In the genomic region with DNA sequence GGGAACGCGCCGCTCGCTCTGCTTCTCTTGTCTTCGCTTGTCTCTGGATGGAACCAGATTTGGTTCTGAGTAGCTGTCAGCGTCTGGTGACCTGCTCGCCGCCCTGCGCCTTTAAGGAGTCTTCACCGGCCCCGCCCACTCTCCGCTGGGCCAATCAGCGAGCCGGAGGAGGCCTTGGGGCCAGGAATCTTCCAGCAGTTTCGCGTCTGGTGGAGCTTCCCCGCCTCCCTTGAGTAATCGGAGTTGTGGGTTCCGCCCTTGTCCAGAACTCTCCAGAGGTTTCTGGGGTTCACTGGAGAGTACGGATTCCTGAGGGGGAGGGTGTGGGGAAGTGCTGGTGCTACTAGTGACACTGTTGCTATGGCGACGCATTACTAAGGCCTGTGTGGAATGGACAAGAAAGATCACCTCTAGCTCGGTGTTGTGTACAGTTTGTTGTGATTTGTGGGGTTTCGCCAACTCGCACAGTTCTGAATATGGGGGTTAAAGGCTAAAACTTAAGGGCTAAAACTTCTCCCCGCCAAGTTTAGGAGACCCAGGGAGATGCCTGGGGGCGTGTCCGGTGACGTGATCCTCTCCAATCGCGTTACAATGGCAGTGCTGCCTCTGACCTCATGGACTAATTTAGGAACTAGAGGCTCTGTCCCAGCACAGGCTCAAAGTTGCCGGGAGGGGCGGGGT, we compare ENCODE assay signal across 8 mouse cellular contexts. TPM values are rescaled to one million over a fixed set of nuclear protein-coding genes. Genes with fewer than 3 reads are reported as not detected.
A peak's percentile ranks its signal among the peaks of the same experiment; 100 is the strongest.
DNase-seq lines count a peak whose midpoint lies in the region; ATAC-seq lines count a peak whose summit lies in the region.
"Not testable (repeated sequence)": the region's sequence is repeated elsewhere in the genome, so short reads cannot be mapped to it uniquely, and the experiment has no call there.

TSS of gene Hspa1a (minus strand) at position 88 of the 681 bp plus-strand sequence.
TSS of gene Hspa1l (plus strand) at position 635 of the 681 bp plus-strand sequence.

- not testable (repeated sequence) for H3K79me2 ChIP-seq in macrophage (ENCODE audit: inconsistent target)

- H3K36me3 ChIP-seq in embryonic facial prominence, embryonic 13.5 days; intestine, embryonic 16.5 days (ENCODE audit: control insufficient read depth, insufficient read depth, low read length); macrophage (ENCODE audit: inconsistent target): not testable (repeated sequence)

- H3K9ac ChIP-seq in embryonic facial prominence, embryonic 13.5 days, result peak within 1 kb of the TSS; percentile 57
- peak within 1 kb of the TSS; percentile 48 for H3K9ac ChIP-seq in intestine, embryonic 16.5 days (ENCODE audit: low read depth, low read length)

- peak within 1 kb of the TSS; percentile 45 for H3K4me3 ChIP-seq in embryonic facial prominence, embryonic 13.5 days
- H3K4me3 ChIP-seq in intestine, embryonic 16.5 days (ENCODE audit: low read length), result peak within 1 kb of the TSS; percentile 46
- peak within 1 kb of the TSS; percentile 20; the same call in 1 of the 2 replicates for H3K4me3 ChIP-seq in macrophage (ENCODE audit: inconsistent target)

- peaks cover 28% of the 10 kb centered on the region for H3K27me3 ChIP-seq in embryonic facial prominence, embryonic 13.5 days
- peaks cover 17% of the 10 kb centered on the region for H3K27me3 ChIP-seq in intestine, embryonic 16.5 days (replicated peaks; ENCODE audit: control insufficient read depth, insufficient read depth, low read length)

- peak; percentile 83 for DNase-seq in adrenal gland, postnatal 14 days
- DNase-seq in heart, adult 11 months, result peak; percentile 100
- peak; percentile 69 to 82 for DNase-seq in left cerebral cortex, postnatal 10 days (ENCODE audit: extremely low spot score in 1 of 2, low spot score in 2 of 2)
- peak; percentile 57 for DNase-seq in retina, adult 2 months (ENCODE audit: low read depth, low spot score)
- peak; percentile 62 for DNase-seq in thymus, postnatal 25 days

- not testable (repeated sequence) for H3K4me1 ChIP-seq in embryonic facial prominence, embryonic 13.5 days; intestine, embryonic 16.5 days (ENCODE audit: control insufficient read depth, insufficient read depth, low read length)

- H3K27ac ChIP-seq in embryonic facial prominence, embryonic 13.5 days, result peak within 1 kb of the TSS; percentile 55
- H3K27ac ChIP-seq in intestine, embryonic 16.5 days (ENCODE audit: low read length), result peak within 1 kb of the TSS; percentile 52
- peak within 1 kb of the TSS; percentile 57 for H3K27ac ChIP-seq in macrophage

- peak; percentile 93 for ATAC-seq in embryonic facial prominence, embryonic 13.5 days (ENCODE audit: insufficient number of reproducible peaks, insufficient read depth, low FRiP score, low TSS enrichment, low read depth)
- peak; percentile 96 for ATAC-seq in intestine, embryonic 16.5 days

- intact Hi-C loops in left cerebral cortex, postnatal 10 days (cut with DNase I), result not testable (repeated sequence)

- WGBS in embryonic facial prominence, embryonic 13.5 days, result under 1% methylated on average over 31 of the region's 33 CpGs
- WGBS in intestine, embryonic 16.5 days, result 1% methylated on average over 28 of the region's 33 CpGs
- WGBS in macrophage (ENCODE audit: missing documents), result under 1% methylated on average over 21 of the region's 33 CpGs

- peak within 1 kb of the TSS; percentile 80 for H3K4me2 ChIP-seq in embryonic facial prominence, embryonic 13.5 days
- H3K4me2 ChIP-seq in intestine, embryonic 16.5 days (ENCODE audit: low read depth, low read length), result peak within 1 kb of the TSS; percentile 71

- H3K9me3 ChIP-seq in embryonic facial prominence, embryonic 13.5 days; intestine, embryonic 16.5 days (ENCODE audit: control insufficient read depth, low read length): not testable (repeated sequence)

RNA-seq across cellular contexts. Expression of gene Hspa1a, which starts in this region (rescaled TPM):
- total RNA-seq in adrenal gland, postnatal 14 days (2021), result 12.7 and 38.7 TPM in 2 replicates
- 5.8 and 6.1 TPM in 2 replicates for polyA plus RNA-seq in embryonic facial prominence, embryonic 13.5 days (2015; fragmentation: Nextera tagmentation; extraction: Ambion mirVana)
- 6.3 and 6.6 TPM in 2 replicates for polyA plus RNA-seq in intestine, embryonic 16.5 days (2015; fragmentation: Nextera tagmentation; extraction: Ambion mirVana)
- total RNA-seq in left cerebral cortex, postnatal 10 days (2021), result 1 to 10 TPM; 3.0 to 5.4 TPM
- 10 to 100 TPM in 3 of 26 experiments, 1 to 10 TPM in 23; 1.6 to 16.6 (median 5.0) TPM for total RNA-seq in macrophage (2018; cell fraction: chromatin; rRNA removed)
- total RNA-seq in macrophage (2018; cell fraction: cytosol; rRNA removed), result 10 to 100 TPM in 14 of 26 experiments, 1 to 10 TPM in 12; 3.1 to 23.4 (median 10.5) TPM
- 10 to 100 TPM in 12 of 26 experiments, 1 to 10 TPM in 14; 1.2 to 69.0 (median 9.8) TPM for total RNA-seq in macrophage (2018; cell fraction: nucleus; rRNA removed)
- 1.2 to 1.9 TPM (median 1.8 TPM) in 3 replicates for polyA plus RNA-seq in macrophage (2018)

RNA-seq across cellular contexts. Expression of gene Hspa1l, which starts in this region (rescaled TPM):
- 0.34 and 0.37 TPM in 2 replicates for total RNA-seq in adrenal gland, postnatal 14 days (2021)
- polyA plus RNA-seq in embryonic facial prominence, embryonic 13.5 days (2015; fragmentation: Nextera tagmentation; extraction: Ambion mirVana), result 0.77 and 0.85 TPM in 2 replicates
- polyA plus RNA-seq in intestine, embryonic 16.5 days (2015; fragmentation: Nextera tagmentation; extraction: Ambion mirVana), result 0.38 and 0.57 TPM in 2 replicates
- under 1 TPM in 1 of 2 experiments, not detected in 1; 0.20 TPM for total RNA-seq in left cerebral cortex, postnatal 10 days (2021)
- total RNA-seq in macrophage (2018; cell fraction: chromatin; rRNA removed), result under 1 TPM in 16 of 26 experiments, not detected in 10; 0.33 to 0.86 (median 0.56) TPM
- total RNA-seq in macrophage (2018; cell fraction: cytosol; rRNA removed), result 1 to 10 TPM in 24 of 26 experiments, under 1 TPM in 2; 0.57 to 2.0 (median 1.3) TPM
- total RNA-seq in macrophage (2018; cell fraction: nucleus; rRNA removed), result 1 to 10 TPM in 7 of 26 experiments, under 1 TPM in 18, not detected in 1; 0.23 to 1.8 (median 0.72) TPM
- 0.47 to 1.7 TPM (median 0.96 TPM) in 3 replicates for polyA plus RNA-seq in macrophage (2018)

Comparison
In these comparisons a context has a peak if more than half of its experiments do, and no peak if none do; other contexts are left out.
1. Peak in every context shown above with its lines: DNase-seq, ATAC-seq, H3K4me3 ChIP-seq and H3K27ac ChIP-seq.